Mouse (Mus musculus): Measurements from ENCODE around the gene Fancm. TPM values are rescaled to one million over a fixed set of nuclear protein-coding genes. Genes with fewer than 3 reads are reported as not detected.

Fancm gene
- polyA plus RNA-seq, 1 experiment from 2014 or later = 12.8 TPM

Other genes with a start within 250 kb of the Fancm start
- 2.9 and 4.8 TPM in 2 replicates for gene Gm527, start 157.7 kb upstream of the Fancm start, polyA plus RNA-seq (2014; fragmentation: Nextera tagmentation; extraction: Ambion mirVana)
- gene Klhl28, start 110.1 kb upstream of the Fancm start, polyA plus RNA-seq (2014; fragmentation: Nextera tagmentation; extraction: Ambion mirVana) = 9.8 and 14.3 TPM in 2 replicates
- gene Togaram1, start 109.8 kb upstream of the Fancm start, polyA plus RNA-seq (2014; fragmentation: Nextera tagmentation; extraction: Ambion mirVana) = 27.5 and 42.5 TPM in 2 replicates
- 45.0 and 63.1 TPM in 2 replicates for gene Prpf39, start 39.3 kb upstream of the Fancm start, polyA plus RNA-seq (2014; fragmentation: Nextera tagmentation; extraction: Ambion mirVana)
- gene Fkbp3, start 1.6 kb upstream of the Fancm start, polyA plus RNA-seq (2014; fragmentation: Nextera tagmentation; extraction: Ambion mirVana) = 506 and 674 TPM in 2 replicates
- 71.2 and 82.2 TPM in 2 replicates for gene Mis18bp1, start 97.0 kb downstream of the Fancm start, polyA plus RNA-seq (2014; fragmentation: Nextera tagmentation; extraction: Ambion mirVana)
- not detected in 2 replicates for gene Wdr20rt, start 149.9 kb downstream of the Fancm start, polyA plus RNA-seq (2014; fragmentation: Nextera tagmentation; extraction: Ambion mirVana)